Mouse (Mus musculus): Measurements from ENCODE around the gene Foxp1.

Foxp1 gene

GRCm38 (mm10) chr6:98998971-98999932 lies 523.3 kb downstream of the Foxp1 start:
- DNase-seq, result peak; percentile 17

GRCm38 (mm10) chr6:98997742-98998141 lies 524.8 kb downstream of the Foxp1 start:
- no peak for DNase-seq

- no peak for DNase-seq
These were observed 525.7 kb downstream of the Foxp1 start for GRCm38 (mm10) chr6:98996822-98997221.

- no peak for DNase-seq
These were observed 526.2 kb downstream of the Foxp1 start for GRCm38 (mm10) chr6:98996346-98996745.

- no peak for DNase-seq
These were observed 526.8 kb downstream of the Foxp1 start for GRCm38 (mm10) chr6:98995681-98996080.

- no peak for DNase-seq
These were observed 527.6 kb downstream of the Foxp1 start for GRCm38 (mm10) chr6:98994902-98995301.

GRCm38 (mm10) chr6:98994104-98994787 lies 528.3 kb downstream of the Foxp1 start:
- DNase-seq, result peak; percentile 5

GRCm38 (mm10) chr6:98993231-98993630 lies 529.3 kb downstream of the Foxp1 start:
- DNase-seq, result no peak

- no peak for DNase-seq
These were observed 529.8 kb downstream of the Foxp1 start for GRCm38 (mm10) chr6:98992772-98993147.

GRCm38 (mm10) chr6:98991900-98992771 lies 530.4 kb downstream of the Foxp1 start:
- no peak for DNase-seq

- DNase-seq, result no peak
These were observed 534.9 kb downstream of the Foxp1 start for GRCm38 (mm10) chr6:98987533-98988169.

- DNase-seq, result no peak
These were observed 537.1 kb downstream of the Foxp1 start for GRCm38 (mm10) chr6:98985452-98985851.

- DNase-seq, result no peak
These were observed 537.9 kb downstream of the Foxp1 start for GRCm38 (mm10) chr6:98984626-98985025.

- DNase-seq, result no peak
These were observed 538.5 kb downstream of the Foxp1 start for GRCm38 (mm10) chr6:98984026-98984425.

- no peak for DNase-seq
These were observed 539.1 kb downstream of the Foxp1 start for GRCm38 (mm10) chr6:98983311-98983838.

GRCm38 (mm10) chr6:98981265-98981664 lies 541.3 kb downstream of the Foxp1 start:
- no peak for DNase-seq

GRCm38 (mm10) chr6:98980432-98980831 lies 542.1 kb downstream of the Foxp1 start:
- DNase-seq, result no peak

GRCm38 (mm10) chr6:98980001-98980400 lies 542.5 kb downstream of the Foxp1 start:
- no peak for DNase-seq

- no peak for DNase-seq
These were observed 544.7 kb downstream of the Foxp1 start for GRCm38 (mm10) chr6:98977806-98978205.

- DNase-seq, result no peak
These were observed 546.6 kb downstream of the Foxp1 start for GRCm38 (mm10) chr6:98975918-98976317.

- no peak for DNase-seq
These were observed 549.1 kb downstream of the Foxp1 start for GRCm38 (mm10) chr6:98973433-98973832.

- DNase-seq, result no peak
These were observed 550.1 kb downstream of the Foxp1 start for GRCm38 (mm10) chr6:98972404-98972803.

Measured in cerebellum, adult 8-10 months (tissue).